Mouse (Mus musculus): ENCODE data around the gene Vsx2.
"Not testable (repeated sequence)": the region's sequence is repeated elsewhere in the genome, so short reads cannot be mapped to it uniquely, and the experiment has no call there.

The Vsx2 gene

GRCm38 (mm10) chr12:84569336-84569970, at the start of gene Vsx2:
Gene Vsx2 (plus strand): TSS chr12:84569762.
- DNase-seq (ENCODE audit: inconsistent ontology term): peak; percentile 82

DNA sequence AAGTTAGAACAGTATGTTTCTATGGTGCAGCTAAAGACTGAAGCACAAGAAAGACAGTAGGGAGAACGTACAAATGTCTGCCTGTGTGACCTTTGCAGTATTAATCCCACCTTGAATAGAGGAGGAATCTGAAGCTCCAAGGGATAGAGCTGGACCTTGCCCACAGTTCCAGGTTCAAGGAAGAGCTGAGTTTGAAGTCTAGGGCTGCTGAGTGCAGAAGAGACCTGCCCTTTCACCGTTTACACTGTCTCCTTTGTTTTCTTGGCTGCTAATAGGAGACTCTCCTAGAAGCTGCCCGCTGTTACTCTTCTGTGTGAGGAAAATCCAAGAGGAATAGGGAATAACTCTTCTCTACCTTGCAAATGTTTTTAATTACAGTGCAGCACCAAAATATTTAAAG, 45.8 kb upstream of the Vsx2 start:
- no peak for DNase-seq (ENCODE audit: inconsistent ontology term)

DNA sequence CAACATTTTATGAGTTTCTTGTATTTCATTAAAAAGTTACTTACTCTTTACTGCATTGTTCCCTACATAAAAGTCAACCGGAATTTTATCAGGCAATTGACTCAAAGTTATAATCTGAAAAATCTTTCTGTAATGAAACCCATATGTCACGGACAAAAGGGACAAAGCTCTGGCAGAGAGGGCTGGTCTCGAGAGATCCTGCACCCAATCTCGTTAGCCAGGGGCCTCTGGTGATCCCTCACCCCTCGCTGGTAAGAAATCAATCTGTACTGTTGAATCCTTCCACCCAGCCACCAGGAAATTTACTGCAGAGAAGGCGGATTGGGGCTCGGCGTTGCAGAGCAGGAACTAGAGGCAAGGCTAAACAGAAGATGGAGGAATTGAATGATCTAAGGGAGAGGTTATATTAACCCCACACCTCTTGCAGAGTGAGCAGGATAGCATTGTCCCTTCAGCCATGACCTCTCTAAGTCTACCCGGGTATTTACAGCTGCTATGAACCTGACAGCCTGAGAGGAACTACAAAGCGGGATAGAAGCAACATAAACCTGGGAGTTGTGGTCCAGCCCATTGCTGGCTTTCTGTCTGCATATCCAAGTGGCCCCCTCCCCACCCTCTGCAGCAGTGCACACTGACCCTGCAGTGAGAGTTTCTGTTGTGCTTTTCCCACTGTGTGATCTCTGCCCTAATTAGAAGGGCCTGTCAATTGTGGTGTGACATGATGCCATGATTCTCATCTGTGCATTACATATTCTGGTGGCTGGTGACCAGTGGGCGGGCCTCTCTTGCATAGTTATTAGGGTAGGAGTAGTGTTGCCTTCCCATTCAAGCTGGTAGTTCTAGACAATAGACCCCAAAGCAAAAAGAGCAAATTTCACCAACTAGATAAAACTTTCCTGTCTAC, 45.2 kb upstream of the Vsx2 start:
- no peak for DNase-seq (ENCODE audit: inconsistent ontology term)

GRCm38 (mm10) chr12:84525422-84525821, 44.1 kb upstream of the Vsx2 start:
- no peak for DNase-seq (ENCODE audit: inconsistent ontology term)

GRCm38 (mm10) chr12:84530426-84530825, 39.1 kb upstream of the Vsx2 start:
- DNase-seq (ENCODE audit: inconsistent ontology term): no peak

- DNase-seq (ENCODE audit: inconsistent ontology term): peak; percentile 98
Observed at GRCm38 (mm10) chr12:84531906-84532829, 37.4 kb upstream of the Vsx2 start.

GRCm38 (mm10) chr12:84532830-84533199, 36.7 kb upstream of the Vsx2 start:
- DNase-seq (ENCODE audit: inconsistent ontology term): peak; percentile 89

DNA sequence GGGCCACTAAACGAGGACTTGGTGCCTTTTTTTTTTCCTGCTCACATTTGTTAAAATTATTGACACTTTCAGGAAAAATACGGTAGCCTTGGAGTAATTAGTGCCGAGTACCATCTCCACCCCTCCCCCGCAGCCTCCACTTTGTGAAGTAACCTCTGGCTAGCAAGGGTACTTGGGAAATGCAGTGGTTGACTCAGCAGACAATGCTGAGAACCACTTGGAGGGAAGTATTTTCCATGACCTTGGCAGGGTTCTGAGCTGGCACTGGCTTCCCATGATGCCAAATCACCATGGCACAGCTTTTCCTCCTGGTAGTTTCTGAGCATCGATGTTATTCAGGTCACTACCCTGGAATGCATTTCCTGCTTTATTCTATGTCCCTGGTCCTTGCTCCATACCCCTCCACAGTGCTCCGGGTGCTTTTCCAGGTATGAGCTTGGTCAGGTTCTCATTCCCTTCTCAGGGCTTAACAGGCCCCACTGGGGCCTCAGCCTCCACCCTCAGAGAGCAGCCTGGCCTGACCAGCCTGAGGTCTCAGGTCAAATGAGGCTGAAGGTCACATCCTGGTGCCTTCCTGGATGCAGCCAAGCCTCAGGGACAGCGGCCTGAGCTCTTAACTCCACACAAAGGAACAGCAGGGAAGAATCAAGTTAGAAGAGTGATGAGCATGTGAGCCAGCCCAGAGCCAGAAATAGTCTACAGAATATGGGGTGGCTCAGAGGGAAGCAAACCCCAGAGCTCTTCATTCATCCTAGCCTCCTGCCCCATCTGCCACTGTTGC, 35.7 kb upstream of the Vsx2 start:
- DNase-seq (ENCODE audit: inconsistent ontology term): peak; percentile 90

DNA sequence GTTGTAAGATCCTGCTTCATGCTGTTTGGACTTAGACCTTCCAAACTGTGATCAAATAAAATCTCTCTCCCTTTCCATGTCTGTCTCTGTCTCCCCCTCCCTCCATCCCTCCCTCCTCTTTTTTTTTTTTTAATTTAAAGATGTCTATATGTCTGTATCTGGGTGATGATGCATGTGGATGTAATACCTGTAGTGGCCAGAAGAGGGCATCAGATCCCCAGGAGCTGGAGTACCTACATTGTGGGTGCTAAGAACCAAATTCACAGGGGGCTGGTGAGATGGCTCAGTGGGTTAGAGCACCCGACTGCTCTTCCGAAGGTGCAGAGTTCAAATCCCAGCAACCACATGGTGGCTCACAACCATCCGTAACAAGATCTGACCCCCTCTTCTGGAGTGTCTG, 30.0 kb upstream of the Vsx2 start:
- DNase-seq (ENCODE audit: inconsistent ontology term): not testable (repeated sequence)

- DNase-seq (ENCODE audit: inconsistent ontology term): peak; percentile 83
Observed at GRCm38 (mm10) chr12:84541391-84541958, 28.1 kb upstream of the Vsx2 start.

DNA sequence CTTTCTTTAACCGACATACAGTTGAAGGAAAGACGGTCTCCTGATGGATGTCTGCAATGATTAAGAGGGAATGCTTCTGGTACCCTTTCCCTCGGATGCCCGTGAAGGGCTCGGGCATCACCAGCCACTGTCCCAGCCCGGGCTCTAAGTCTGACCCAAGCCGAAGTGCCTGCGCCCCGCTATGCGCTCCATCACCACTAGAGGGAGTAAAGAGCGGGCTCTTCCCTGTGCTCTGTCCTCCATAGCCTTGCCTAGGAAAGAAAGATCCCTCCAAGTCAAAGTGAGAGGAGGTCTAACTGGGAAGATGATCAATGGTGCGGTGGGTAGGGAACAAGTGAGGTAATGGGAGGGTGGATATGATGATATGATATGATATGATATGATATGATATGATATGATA, 23.5 kb upstream of the Vsx2 start:
- DNase-seq (ENCODE audit: inconsistent ontology term): peak; percentile 63

GRCm38 (mm10) chr12:84546577-84547085, 22.9 kb upstream of the Vsx2 start:
- DNase-seq (ENCODE audit: inconsistent ontology term): no peak

DNA sequence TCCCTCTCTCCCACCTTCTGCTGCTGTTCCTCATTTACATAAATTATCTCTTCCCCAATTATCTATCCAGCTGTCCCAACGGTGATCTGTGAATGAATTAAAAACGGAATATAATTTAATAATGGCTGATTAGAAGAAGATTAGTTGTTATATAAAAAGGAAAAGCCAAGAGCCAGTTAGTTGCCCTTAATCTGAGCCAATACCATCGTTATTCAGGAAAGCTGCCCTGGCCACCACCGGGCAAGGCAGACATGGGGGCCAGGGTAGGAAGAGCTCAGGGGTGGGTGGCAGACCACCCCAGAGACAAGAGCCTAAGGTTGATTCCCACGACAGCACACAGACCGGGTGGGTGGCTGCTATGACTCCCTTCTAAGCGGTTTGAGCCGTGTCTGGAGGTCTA, 21.3 kb upstream of the Vsx2 start:
- DNase-seq (ENCODE audit: inconsistent ontology term): no peak

DNA sequence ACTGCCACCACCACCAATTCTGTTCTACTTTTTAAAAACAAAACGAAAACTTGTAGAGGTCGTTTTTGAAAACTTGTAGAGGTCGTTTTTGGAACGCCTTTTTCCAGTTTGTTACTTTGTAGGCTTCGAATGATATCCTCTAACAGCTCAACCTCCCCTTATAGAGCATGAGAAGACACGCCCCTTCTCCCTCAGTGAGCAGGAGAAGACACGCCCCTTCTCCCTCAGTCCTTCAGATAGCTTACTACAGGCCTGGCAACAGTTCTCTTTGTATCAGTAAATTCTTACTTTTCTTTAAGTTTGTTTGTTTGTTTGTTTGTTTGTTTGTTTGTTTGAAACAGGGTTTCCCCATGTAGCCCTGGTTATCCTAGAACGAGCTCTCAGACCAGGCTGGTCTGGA, 14.3 kb upstream of the Vsx2 start:
- no peak for DNase-seq (ENCODE audit: inconsistent ontology term)

GRCm38 (mm10) chr12:84562558-84562957, 7.0 kb upstream of the Vsx2 start:
- DNase-seq (ENCODE audit: inconsistent ontology term): no peak

GRCm38 (mm10) chr12:84567576-84567975, 2.0 kb upstream of the Vsx2 start:
- DNase-seq (ENCODE audit: inconsistent ontology term): no peak

DNA sequence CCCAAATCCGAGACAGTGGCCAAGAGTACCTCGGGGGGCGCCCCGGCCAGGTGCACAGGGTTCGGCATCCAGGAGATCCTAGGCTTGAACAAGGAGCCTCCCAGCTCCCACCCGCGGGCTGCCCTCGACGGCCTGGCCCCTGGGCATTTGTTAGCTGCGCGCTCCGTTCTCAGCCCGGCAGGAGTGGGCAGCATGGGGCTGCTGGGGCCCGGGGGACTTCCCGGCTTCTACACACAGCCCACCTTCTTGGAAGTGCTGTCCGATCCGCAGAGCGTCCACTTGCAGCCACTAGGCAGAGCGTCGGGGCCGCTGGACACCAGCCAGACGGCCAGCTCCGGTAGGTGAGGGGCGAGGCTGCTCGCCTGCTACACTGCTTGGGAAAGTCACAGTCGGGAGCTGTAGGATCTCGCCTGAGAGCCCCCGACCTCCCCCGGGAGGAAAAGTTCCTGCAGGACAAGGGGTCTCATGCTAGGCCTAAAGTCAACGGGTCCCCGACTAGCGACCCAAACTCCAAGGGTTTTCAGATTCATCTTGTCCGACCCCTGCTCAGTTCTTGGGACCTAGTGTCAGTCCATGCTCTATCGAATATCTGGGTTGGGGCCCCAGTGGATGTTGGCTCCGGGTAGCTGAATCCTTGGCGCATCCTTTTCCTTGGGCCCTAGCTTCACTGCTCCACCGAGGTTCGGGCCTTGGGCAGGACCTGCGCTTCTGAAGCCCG, 573 bp downstream of the Vsx2 start:
- DNase-seq (ENCODE audit: inconsistent ontology term): peak; percentile 59

GRCm38 (mm10) chr12:84570694-84571415, 1.3 kb downstream of the Vsx2 start:
- DNase-seq (ENCODE audit: inconsistent ontology term): peak; percentile 45
